ENCODE assay signal across 8 mouse cellular contexts in genomic region chr9:114583812-114584182, GRCm38 (mm10). TPM values are rescaled to one million over a fixed set of nuclear protein-coding genes. Genes with fewer than 3 reads are reported as not detected.
DNase-seq lines count a peak whose midpoint lies in the region; ATAC-seq and TF ChIP-seq lines count a peak whose summit lies in the region.
"Had no signal": no experiment of that assay in that cellular context is flagged by ENCODE, and none has a peak within 500 bp of the region (broad histone marks: within the 10 kb centered on the region; RNA-seq: fewer than 3 reads in every experiment).

No protein-coding gene starts in this region.

- peak overlapping the region; percentile 67 for H3K27ac ChIP-seq in intestine, embryonic 14.5 days (ENCODE audit: low read depth)
- H3K27ac ChIP-seq in limb, embryonic 10.5 days = peak overlapping the region; percentile 77
- H3K27ac ChIP-seq in midbrain, embryonic 10.5 days (replicated peaks) = peak overlapping the region; percentile 85
- no peak overlapping the region for H3K27ac ChIP-seq in small intestine, adult 2 months (ENCODE audit: insufficient read depth, low read depth, low read length)
- H3K27ac ChIP-seq: macrophage had no signal

- H3K36me3 ChIP-seq in intestine, embryonic 14.5 days (ENCODE audit: control insufficient read depth, insufficient read depth, low read length) = peaks cover 24% of the 10 kb centered on the region
- peaks cover 32% of the 10 kb centered on the region for H3K36me3 ChIP-seq in limb, embryonic 10.5 days
- peaks cover 32% of the 10 kb centered on the region for H3K36me3 ChIP-seq in midbrain, embryonic 10.5 days
- H3K36me3 ChIP-seq in small intestine, adult 2 months (ENCODE audit: control insufficient read depth, insufficient read depth, low read length) = 0 out of 2 replicates have a peak, but pooled peaks cover 2% of the 10 kb centered on the region

- peak overlapping the region; percentile 39 for H3K4me3 ChIP-seq in intestine, embryonic 14.5 days (ENCODE audit: low read depth, low read length)
- peak overlapping the region; percentile 53 for H3K4me3 ChIP-seq in limb, embryonic 10.5 days
- peak overlapping the region; percentile 53 for H3K4me3 ChIP-seq in midbrain, embryonic 10.5 days
- peak overlapping the region; percentile 57 for H3K4me3 ChIP-seq in small intestine, adult 2 months (ENCODE audit: low read depth, low read length)

- H3K9me3 ChIP-seq in intestine, embryonic 14.5 days (ENCODE audit: control insufficient read depth, low read length) = no peaks in the 10 kb centered on the region
- H3K9me3 ChIP-seq in limb, embryonic 10.5 days (replicated peaks) = no peaks in the 10 kb centered on the region
- no peaks in the 10 kb centered on the region for H3K9me3 ChIP-seq in midbrain, embryonic 10.5 days (replicated peaks)

- ATAC-seq in intestine, embryonic 14.5 days (replicated peaks; ENCODE audit: low FRiP score, low TSS enrichment, low read depth) = peak; percentile 61

- peak overlapping the region; percentile 89 for H3K4me2 ChIP-seq in intestine, embryonic 14.5 days (ENCODE audit: low read length)

- peak; percentile 78 for DNase-seq in adrenal gland, adult 2 months
- DNase-seq in cerebellum, postnatal 4 days (ENCODE audit: low spot score in 2 of 2) = peak; percentile 39 to 77
- peak; percentile 49 for DNase-seq in gastrocnemius, postnatal 25 days
- DNase-seq in intestine, embryonic 14.5 days (ENCODE audit: low spot score) = peak; percentile 87
- peak; percentile 90 for DNase-seq in limb, embryonic 10.5 days (ENCODE audit: low spot score)
- DNase-seq in midbrain, embryonic 10.5 days (ENCODE audit: low spot score) = peak; percentile 85

- 0 out of 2 replicates have a peak, but pooled peaks cover 5% of the 10 kb centered on the region for H3K4me1 ChIP-seq in intestine, embryonic 14.5 days (replicated peaks; ENCODE audit: control insufficient read depth, insufficient read depth, low read length)
- peaks cover 14% of the 10 kb centered on the region for H3K4me1 ChIP-seq in limb, embryonic 10.5 days
- peaks cover 23% of the 10 kb centered on the region for H3K4me1 ChIP-seq in midbrain, embryonic 10.5 days
- H3K4me1 ChIP-seq in small intestine, adult 2 months (ENCODE audit: control insufficient read depth, insufficient read depth, insufficient read length, low read length) = no peaks in the 10 kb centered on the region

- peak; percentile 100 for TF ChIP-seq CTCF in small intestine, adult 2 months (IDR thresholded peaks at IDR 0.05; ENCODE audit: extremely low read depth, insufficient read length, insufficient replicate concordance, low read depth, low read length)

- 0 out of 2 replicates have a peak, but pooled peaks have one; percentile 29 for TF ChIP-seq POLR2A in small intestine, adult 2 months (IDR thresholded peaks at IDR 0.05; ENCODE audit: low read depth, low read length)

- WGBS in intestine, embryonic 14.5 days = 2% methylated on average over 23 of the region's 23 CpGs
- 2% methylated on average over 23 of the region's 23 CpGs for WGBS in limb, embryonic 10.5 days
- 1% methylated on average over 23 of the region's 23 CpGs for WGBS in midbrain, embryonic 10.5 days
- WGBS in small intestine, adult 2 months = under 1% methylated on average over 23 of the region's 23 CpGs

- no peaks in the 10 kb centered on the region for H3K27me3 ChIP-seq in intestine, embryonic 14.5 days (replicated peaks; ENCODE audit: control insufficient read depth, insufficient read depth, low read length)
- H3K27me3 ChIP-seq in limb, embryonic 10.5 days (ENCODE audit: low read depth, poor library complexity, severe bottlenecking) = no peaks in the 10 kb centered on the region
- no peaks in the 10 kb centered on the region; the same call in 1 of the 2 replicates for H3K27me3 ChIP-seq in midbrain, embryonic 10.5 days (ENCODE audit: low read depth, poor library complexity, severe bottlenecking)
- H3K27me3 ChIP-seq in small intestine, adult 2 months (ENCODE audit: control insufficient read depth, insufficient read depth, low read length) = no peaks in the 10 kb centered on the region

- H3K9ac ChIP-seq in intestine, embryonic 14.5 days (ENCODE audit: low read length) = peak overlapping the region; percentile 43; the same call in 1 of the 2 replicates

RNA-seq across cellular contexts. Expression of gene Trim71, which starts 19.6 kb away (rescaled TPM):
- not detected for total RNA-seq in adrenal gland, adult 2 months (2021)
- polyA plus RNA-seq in adrenal gland, adult 2 months (2012; rRNA removed) = 0.01 TPM in 1 of 2 replicates, not detected in the other
- total RNA-seq in gastrocnemius, postnatal 25 days (2021) = not detected
- polyA plus RNA-seq in intestine, embryonic 14.5 days (2014; fragmentation: Nextera tagmentation; extraction: Ambion mirVana) = 2.7 and 2.9 TPM in 2 replicates
- polyA plus RNA-seq in limb, embryonic 10.5 days (2016; fragmentation: Nextera tagmentation; extraction: Ambion mirVana) = 6.2 and 11.5 TPM in 2 replicates
- polyA plus RNA-seq in midbrain, embryonic 10.5 days (2016; fragmentation: Nextera tagmentation; extraction: Ambion mirVana) = 4.3 and 6.8 TPM in 2 replicates
- polyA plus RNA-seq in small intestine, adult 2 months (2012; rRNA removed) = not detected in 2 replicates
- polyA plus RNA-seq: macrophage had no signal

RNA-seq across cellular contexts. Expression of gene Cnot10, which starts 56.2 kb away (rescaled TPM):
- 10 to 100 TPM; 31.9 to 36.2 TPM for total RNA-seq in adrenal gland, adult 2 months (2021)
- polyA plus RNA-seq in adrenal gland, adult 2 months (2012; rRNA removed) = 13.8 and 16.8 TPM in 2 replicates
- 10 to 100 TPM; 13.5 to 14.4 TPM for total RNA-seq in gastrocnemius, postnatal 25 days (2021)
- 65.8 and 67.6 TPM in 2 replicates for polyA plus RNA-seq in intestine, embryonic 14.5 days (2014; fragmentation: Nextera tagmentation; extraction: Ambion mirVana)
- polyA plus RNA-seq in limb, embryonic 10.5 days (2016; fragmentation: Nextera tagmentation; extraction: Ambion mirVana) = 71.0 and 82.1 TPM in 2 replicates
- polyA plus RNA-seq in midbrain, embryonic 10.5 days (2016; fragmentation: Nextera tagmentation; extraction: Ambion mirVana) = 71.9 and 72.7 TPM in 2 replicates
- 7.8 and 17.0 TPM in 2 replicates for polyA plus RNA-seq in small intestine, adult 2 months (2012; rRNA removed)
